Mouse (Mus musculus) lung, postnatal 0 days (tissue): Measurements from ENCODE around the gene Pgam2. TPM values are rescaled to one million over a fixed set of nuclear protein-coding genes. Genes with fewer than 3 reads are reported as not detected.

Experiments
- ATAC-seq: fragments of 200-750 bp; cut with Nextera tagmentation; 2 replicates; pipeline ENCODE4 v1.8.0; 2017; ENCODE audit warnings: moderate library complexity
- DNase-seq: peaks from one replicate; pipeline ENCODE4 v3.0.0-alpha.2; 2016; ENCODE audit warnings: low spot score
- H3K27ac ChIP-seq: fragments of 300-500 bp; sonication (generic); 2 replicates; pipeline ENCODE4 v1.5.1; 2014; ENCODE audit warnings: antibody characterized with exemption, mild to moderate bottlenecking, low read length, mixed read lengths
- H3K27me3 ChIP-seq: fragments of 300-500 bp; sonication (generic); replicated peaks from 2 replicates; pipeline ENCODE4 v1.6.1; 2014; ENCODE audit warnings: low read length, mixed read lengths; ENCODE audit not compliant: insufficient read depth
- H3K36me3 ChIP-seq: fragments of 300-500 bp; sonication (generic); 2 replicates; pipeline ENCODE4 v1.6.1; 2014; ENCODE audit warnings: low read length, mixed read lengths; ENCODE audit not compliant: insufficient read depth
- H3K4me1 ChIP-seq: fragments of 300-500 bp; sonication (generic); 2 replicates; pipeline ENCODE4 v1.6.1; 2014; ENCODE audit warnings: antibody characterized with exemption, low read depth, low read length, mixed read lengths; ENCODE audit not compliant: insufficient read depth
- H3K4me2 ChIP-seq: fragments of 300-500 bp; sonication (generic); replicated peaks from 2 replicates; pipeline ENCODE4 v1.6.1; 2014; ENCODE audit warnings: low read depth, mild to moderate bottlenecking, low read length, moderate library complexity, mixed read lengths
- H3K4me3 ChIP-seq: fragments of 300-500 bp; sonication (generic); 2 replicates; pipeline ENCODE4 v1.5.1; 2014; ENCODE audit warnings: low read depth, low read length
- H3K9ac ChIP-seq: fragments of 300-500 bp; sonication (generic); replicated peaks from 2 replicates; pipeline ENCODE4 v1.6.1; 2014; ENCODE audit warnings: low read depth, mild to moderate bottlenecking
- H3K9me3 ChIP-seq: fragments of 300-500 bp; sonication (generic); 2 replicates; pipeline ENCODE4 v1.6.1; 2016; ENCODE audit warnings: low read length, mixed read lengths
- CTCF ChIP-seq: IDR thresholded peaks from 2 replicates; pipeline ENCODE4 v1.5.1; 2016; ENCODE audit warnings: antibody characterized with exemption, mild to moderate bottlenecking
- EP300 ChIP-seq: IDR thresholded peaks from 2 replicates; pipeline ENCODE4 v1.6.1; 2016; ENCODE audit warnings: antibody characterized with exemption, mild to moderate bottlenecking, control low read depth
- WGBS: fragments of 180-500 bp; shearing (Covaris S2); extraction: QIAGEN DNeasy Blood & Tissue Kit; methylation state at CpG from one replicate; pipeline ENCODE4 v1.1.7; 2014; 5-methylcytosine and 5-hydroxymethylcytosine counted together
- polyA plus RNA-seq: library from polyadenylated mRNA; unstranded; fragments of >200 nt; fragmentation: Nextera tagmentation; extraction: Ambion mirVana; gene quantifications from 2 replicates; pipeline ENCODE4 v1.2.1, GENCODE M21; 2015

The Pgam2 gene
- polyA plus RNA-seq, 1 experiment from 2014 or later, result 29.8 TPM

GRCm38 (mm10) chr11:5802457-5803217 lies 896 bp downstream of the Pgam2 start:
- no peak overlapping the region for H3K4me2 ChIP-seq
- DNase-seq, result peak; percentile 51
- H3K9me3 ChIP-seq, result no peaks in the 10 kb centered on the region
- TF ChIP-seq CTCF, result no peak
- peak; percentile 20; the same call in 1 of the 2 replicates for TF ChIP-seq EP300
- H3K27ac ChIP-seq, result peak overlapping the region; percentile 11
- 47% methylated on average over 8 of the region's 8 CpGs for WGBS
- H3K4me1 ChIP-seq, result peaks cover 18% of the 10 kb centered on the region; the same call in 1 of the 2 replicates
- H3K27me3 ChIP-seq, result 0 out of 2 replicates have a peak, but pooled peaks cover 5% of the 10 kb centered on the region
- H3K4me3 ChIP-seq, result no peak overlapping the region
- ATAC-seq, result peak; percentile 42
- no peak overlapping the region for H3K9ac ChIP-seq
- H3K36me3 ChIP-seq, result peaks cover 18% of the 10 kb centered on the region

- 0 out of 2 replicates have a peak, but pooled peaks cover 5% of the 10 kb centered on the region for H3K27me3 ChIP-seq
- DNase-seq (no peak), ATAC-seq (no peak)
- no peak overlapping the region for H3K9ac ChIP-seq
- no peaks in the 10 kb centered on the region for H3K9me3 ChIP-seq
- H3K4me3 ChIP-seq, result no peak overlapping the region
- 60% methylated on average over 12 of the region's 12 CpGs for WGBS
- H3K36me3 ChIP-seq, result peaks cover 21% of the 10 kb centered on the region
- peaks cover 18% of the 10 kb centered on the region; the same call in 1 of the 2 replicates for H3K4me1 ChIP-seq
- peak overlapping the region; percentile 11; the same call in 1 of the 2 replicates for H3K27ac ChIP-seq
- no peak overlapping the region for H3K4me2 ChIP-seq
- TF ChIP-seq CTCF (no peak), EP300 (no peak)
Measured at GRCm38 (mm10) chr11:5802005-5802404, 1.5 kb downstream of the Pgam2 start.

DNA sequence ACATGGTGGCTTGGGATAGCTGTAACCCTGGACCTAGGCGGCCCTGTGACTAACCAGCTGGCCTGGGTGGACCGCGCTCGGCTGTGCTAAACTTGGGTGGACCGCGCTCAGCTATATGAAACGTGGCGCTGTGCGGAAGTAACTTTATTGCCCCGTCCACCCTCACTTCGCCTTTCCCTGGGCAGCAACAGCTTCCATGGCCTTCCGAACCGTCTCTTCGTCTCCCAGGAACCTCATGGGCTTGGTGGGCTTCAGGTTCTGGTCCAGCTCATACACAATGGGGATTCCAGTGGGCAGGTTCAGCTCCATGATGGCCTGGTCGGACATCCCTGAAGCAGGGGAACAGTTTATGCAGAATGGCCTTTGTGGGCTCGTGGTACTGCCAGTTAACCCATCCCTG lies 2.0 kb downstream of the Pgam2 start:
- Histone ChIP-seq H3K36me3 (peaks cover 21% of the 10 kb centered on the region), H3K9me3 (no peaks in the 10 kb centered on the region), H3K9ac (no peak overlapping the region), H3K27me3 (0 out of 2 replicates have a peak, but pooled peaks cover 5% of the 10 kb centered on the region), H3K4me2 (no peak overlapping the region), H3K4me3 (no peak overlapping the region), H3K4me1 (peaks cover 18% of the 10 kb centered on the region; the same call in 1 of the 2 replicates), H3K27ac (peak overlapping the region; percentile 11; the same call in 1 of the 2 replicates)
- no peak for DNase-seq
- ATAC-seq, result no peak
- TF ChIP-seq CTCF (no peak), EP300 (no peak)
- 94% methylated on average over 16 of the region's 16 CpGs for WGBS

DNA sequence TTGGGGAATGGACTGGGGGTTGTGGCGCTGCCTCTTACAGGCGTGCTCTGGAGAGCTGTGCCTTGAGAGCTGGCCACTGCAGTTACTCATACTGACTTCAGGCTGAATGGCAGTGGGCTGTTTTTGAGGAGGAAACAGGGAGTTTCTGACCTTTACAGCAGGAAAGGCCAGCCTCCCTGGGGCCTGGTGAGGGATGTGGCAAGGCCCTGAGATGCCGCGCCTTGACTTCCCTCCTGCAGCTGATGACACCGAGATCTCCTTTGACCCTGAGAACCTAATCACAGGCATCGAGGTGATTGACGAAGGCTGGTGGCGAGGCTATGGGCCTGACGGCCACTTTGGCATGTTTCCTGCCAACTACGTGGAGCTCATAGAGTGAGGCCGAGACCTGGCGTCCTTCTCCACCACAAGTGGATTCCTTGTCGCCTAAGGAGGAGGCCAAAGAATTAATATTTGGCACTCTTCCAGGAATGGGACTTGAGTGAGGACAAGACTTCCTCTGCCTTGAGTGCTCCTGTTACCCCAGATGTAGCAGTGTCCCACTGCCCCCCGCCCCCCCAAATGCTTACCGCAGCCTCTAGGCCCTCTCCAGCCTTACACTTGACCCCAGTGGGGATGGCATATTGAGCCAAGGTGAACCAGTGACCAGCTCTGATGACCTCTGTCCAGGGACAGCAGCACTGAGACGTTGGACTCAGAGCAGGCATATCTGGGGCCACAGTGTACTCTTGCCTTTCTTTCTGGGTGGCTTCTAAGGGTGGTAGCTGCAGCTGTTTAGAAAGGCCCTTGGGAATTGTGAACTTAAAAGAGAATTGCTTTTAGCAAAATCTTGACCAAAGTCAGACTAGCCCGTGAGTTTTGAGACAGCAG lies 3.7 kb downstream of the Pgam2 start:
- no peak overlapping the region for H3K9ac ChIP-seq
- no peaks in the 10 kb centered on the region for H3K9me3 ChIP-seq
- peak overlapping the region; percentile 86 for H3K27ac ChIP-seq
- ATAC-seq (peak; percentile 81), DNase-seq (peak; percentile 89)
- peaks cover 28% of the 10 kb centered on the region for H3K36me3 ChIP-seq
- TF ChIP-seq EP300 (peak; percentile 82), CTCF (no peak; the same call in 1 of the 2 replicates)
- no peak overlapping the region for H3K4me3 ChIP-seq
- whole genome bisulfite sequencing, result 47% methylated on average over 17 of the region's 17 CpGs
- H3K4me1 ChIP-seq, result peaks cover 18% of the 10 kb centered on the region; the same call in 1 of the 2 replicates
- 0 out of 2 replicates have a peak, but pooled peaks cover 5% of the 10 kb centered on the region for H3K27me3 ChIP-seq
- H3K4me2 ChIP-seq, result no peak overlapping the region

GRCm38 (mm10) chr11:5797928-5798327 lies 5.6 kb downstream of the Pgam2 start:
- H3K4me2 ChIP-seq, result no peak overlapping the region
- H3K9ac ChIP-seq, result no peak overlapping the region
- H3K4me1 ChIP-seq, result peaks cover 10% of the 10 kb centered on the region; the same call in 1 of the 2 replicates
- H3K27ac ChIP-seq, result no peak overlapping the region
- TF ChIP-seq CTCF, result no peak
- TF ChIP-seq EP300, result no peak
- DNase-seq (no peak), ATAC-seq (no peak)
- no peak overlapping the region for H3K4me3 ChIP-seq
- WGBS, result 86% methylated on average over 5 of the region's 5 CpGs
- H3K27me3 ChIP-seq, result 0 out of 2 replicates have a peak, but pooled peaks cover under 1% of the 10 kb centered on the region
- H3K36me3 ChIP-seq, result peaks cover 35% of the 10 kb centered on the region
- H3K9me3 ChIP-seq, result no peaks in the 10 kb centered on the region

DNA sequence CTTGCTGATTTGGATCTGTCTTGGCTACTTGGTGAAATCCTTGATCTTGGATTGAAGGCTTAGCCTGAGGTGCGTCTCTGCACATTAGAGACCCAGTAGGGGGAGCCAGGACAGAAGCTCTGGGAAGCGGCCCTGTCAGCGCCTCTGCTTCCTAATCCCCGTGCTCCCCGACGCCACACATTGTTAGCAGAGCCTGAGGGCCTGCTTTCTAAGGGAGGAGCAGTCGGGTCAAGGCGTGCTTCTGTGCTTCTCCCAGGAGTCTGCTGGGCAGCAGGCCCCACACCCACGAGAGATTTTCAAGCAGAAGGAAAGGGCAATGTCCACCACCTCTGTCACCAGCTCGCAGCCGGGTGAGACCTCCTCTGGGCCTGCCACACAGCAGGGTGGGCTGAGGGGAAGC lies 6.2 kb downstream of the Pgam2 start:
- no peak overlapping the region for H3K4me3 ChIP-seq
- WGBS, result 71% methylated on average over 11 of the region's 11 CpGs
- H3K4me1 ChIP-seq, result peaks cover 7% of the 10 kb centered on the region; the same call in 1 of the 2 replicates
- no peak overlapping the region for H3K27ac ChIP-seq
- TF ChIP-seq CTCF, result peak; percentile 10; the same call in 1 of the 2 replicates
- TF ChIP-seq EP300, result no peak
- no peaks in the 10 kb centered on the region for H3K9me3 ChIP-seq
- no peak for DNase-seq
- no peak for ATAC-seq
- H3K27me3 ChIP-seq, result no peaks in the 10 kb centered on the region
- peaks cover 35% of the 10 kb centered on the region for H3K36me3 ChIP-seq
- H3K9ac ChIP-seq, result no peak overlapping the region
- H3K4me2 ChIP-seq, result no peak overlapping the region
